Mouse (Mus musculus): ENCODE measurements around the gene Jph2. TPM values are rescaled to one million over a fixed set of nuclear protein-coding genes. Genes with fewer than 3 reads are reported as not detected.

The Jph2 gene
- total RNA-seq, 2 experiments from 2014 or later: 0.37 to 0.70 TPM

DNA sequence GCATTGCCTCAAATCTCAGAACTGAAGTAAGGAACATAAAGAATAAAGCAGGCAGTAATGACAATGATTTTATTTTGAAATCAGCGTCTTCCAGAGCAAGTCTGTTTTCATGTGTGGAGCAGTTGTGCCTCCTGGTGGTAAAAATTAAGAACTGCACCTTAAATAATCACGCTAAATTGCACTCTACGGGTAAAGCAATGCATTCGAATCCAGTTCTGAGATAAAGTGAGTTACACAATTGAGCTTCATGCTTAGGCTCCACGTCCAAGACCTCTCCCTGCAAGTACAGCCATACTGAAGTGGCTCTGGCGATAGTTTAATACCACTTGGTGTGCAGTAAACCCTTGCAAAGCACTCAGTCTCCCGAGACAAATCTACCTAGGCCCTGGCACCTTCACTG is 67.1 kb downstream of the Jph2 start:
- DNase-seq (ENCODE audit: extremely low spot score in 1 of 2, low spot score in 1 of 2): no peak

DNA sequence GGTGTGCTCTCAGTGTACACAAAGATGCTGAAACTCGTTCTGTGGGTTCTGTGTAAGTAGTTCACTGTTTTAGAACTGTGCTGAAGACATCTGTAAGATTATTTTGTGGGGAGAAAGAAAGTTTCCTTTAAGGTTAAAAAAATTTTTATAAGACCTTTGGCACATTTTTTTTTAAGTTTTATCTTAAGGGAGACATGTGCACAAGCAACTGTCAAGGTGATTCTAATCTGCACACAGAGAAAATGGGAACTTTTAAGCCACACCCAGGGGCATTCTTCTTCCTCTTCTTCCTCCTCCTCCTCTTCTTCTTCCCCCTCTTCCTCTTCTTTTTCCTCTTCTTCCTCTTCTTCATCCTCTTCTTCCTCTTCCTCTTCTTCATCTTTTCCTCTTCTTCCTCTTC is 74.6 kb downstream of the Jph2 start:
- DNase-seq (ENCODE audit: extremely low spot score in 1 of 2, low spot score in 1 of 2): no peak

DNA sequence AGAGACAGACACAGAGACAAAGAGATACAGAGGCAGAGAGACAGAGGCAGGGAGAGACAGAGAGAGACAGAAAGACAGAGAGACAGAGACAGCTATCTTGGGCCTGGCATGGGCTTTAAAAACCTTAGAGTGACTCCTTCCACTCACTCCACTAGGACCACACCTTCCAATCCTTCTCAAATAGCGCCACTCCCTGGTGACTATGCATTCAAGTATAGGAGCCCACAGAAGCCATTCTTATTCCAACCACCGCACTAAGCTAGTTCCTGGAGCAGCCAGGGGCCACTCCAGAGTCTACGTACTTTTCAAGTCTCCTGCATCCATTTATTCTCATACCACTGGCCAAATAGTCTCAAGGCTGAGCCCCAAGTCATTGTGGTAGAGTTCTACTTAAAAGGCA is 79.0 kb downstream of the Jph2 start:
- DNase-seq (ENCODE audit: extremely low spot score in 1 of 2, low spot score in 1 of 2): no peak

DNA sequence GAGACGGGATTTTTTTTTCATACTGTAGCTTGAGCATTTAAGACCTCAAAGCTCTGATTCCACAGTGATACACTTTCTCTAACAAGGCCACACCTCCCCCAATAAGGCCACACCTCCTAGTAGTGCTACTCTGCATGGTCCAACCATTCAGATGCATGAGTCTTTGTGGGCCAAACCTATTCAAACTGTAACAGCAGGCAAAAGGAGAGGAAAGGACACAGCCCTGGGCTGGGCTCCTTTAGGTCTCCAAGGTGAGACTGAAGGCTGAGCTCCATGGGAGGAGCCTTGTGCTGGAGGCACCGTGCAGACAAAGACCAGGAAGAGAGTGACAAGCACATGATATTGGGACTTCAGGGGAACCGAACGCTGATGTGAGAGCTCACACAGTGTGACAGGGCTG is 80.5 kb downstream of the Jph2 start:
- DNase-seq (ENCODE audit: extremely low spot score in 1 of 2, low spot score in 1 of 2): no peak

DNA sequence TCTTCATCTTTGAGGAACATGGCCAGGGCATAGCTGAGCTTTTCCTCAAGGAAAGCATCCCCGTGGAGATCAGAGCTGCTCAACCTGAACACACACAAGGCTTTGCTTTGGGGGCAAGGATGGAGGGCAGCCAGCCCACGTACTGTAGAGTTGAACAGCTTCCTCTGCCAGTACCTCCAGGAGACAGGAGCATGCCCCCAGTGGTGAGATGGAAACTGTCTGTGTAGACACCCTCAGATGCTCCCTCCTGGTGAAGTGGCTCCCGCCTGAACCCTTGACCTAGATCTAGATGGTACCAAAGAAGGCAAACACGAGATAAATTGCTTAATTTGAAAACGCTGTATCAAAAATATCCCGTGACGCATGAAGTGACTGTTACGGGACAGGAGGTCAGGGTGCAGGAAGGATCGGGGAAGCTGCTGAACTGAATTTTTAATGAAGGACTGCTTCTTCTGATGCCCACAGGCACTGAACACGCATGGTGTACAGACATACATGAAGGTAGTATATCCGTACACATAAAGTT is 87.6 kb downstream of the Jph2 start:
- no peak for DNase-seq (ENCODE audit: extremely low spot score in 1 of 2, low spot score in 1 of 2)

DNA sequence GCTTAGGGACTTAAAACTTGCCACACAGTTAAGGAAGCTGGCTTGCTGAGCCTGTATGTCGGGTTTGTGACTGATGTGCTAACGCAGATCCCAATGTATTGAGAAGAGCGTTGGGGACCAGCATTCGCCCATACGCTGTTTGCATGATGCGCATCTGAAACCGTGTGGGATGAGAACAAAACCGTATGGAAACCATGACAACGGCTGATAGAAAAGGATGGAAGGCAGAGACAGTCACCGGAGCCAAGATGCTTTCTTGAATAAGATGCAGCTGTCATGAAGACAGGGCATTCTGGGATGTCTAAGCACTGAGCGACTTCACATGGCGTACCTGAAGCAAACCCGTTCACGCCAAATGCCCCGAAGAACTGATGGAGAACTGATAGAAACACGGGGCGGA is 88.4 kb downstream of the Jph2 start:
- no peak for DNase-seq (ENCODE audit: extremely low spot score in 1 of 2, low spot score in 1 of 2)

DNA sequence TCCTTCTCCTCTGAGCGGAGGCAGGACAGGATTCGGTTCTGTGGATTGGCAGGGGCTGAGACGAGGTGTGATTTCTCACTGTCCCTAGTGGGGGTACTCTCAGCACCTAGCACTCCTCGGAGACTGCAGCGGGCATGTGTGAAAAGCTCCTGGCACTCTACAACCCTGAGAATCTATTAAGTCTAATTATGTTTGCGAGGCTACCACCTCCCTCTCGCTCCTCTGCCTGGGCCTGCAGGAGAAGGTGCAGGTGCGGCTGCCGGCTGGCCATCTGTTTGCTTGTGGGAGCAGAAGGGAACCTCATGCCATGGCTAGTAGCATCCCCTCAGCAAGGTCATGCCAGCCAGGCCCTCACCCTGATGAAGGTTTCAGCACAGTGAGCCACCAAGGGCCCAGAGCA is 94.8 kb downstream of the Jph2 start:
- DNase-seq (ENCODE audit: extremely low spot score in 1 of 2, low spot score in 1 of 2): no peak

DNA sequence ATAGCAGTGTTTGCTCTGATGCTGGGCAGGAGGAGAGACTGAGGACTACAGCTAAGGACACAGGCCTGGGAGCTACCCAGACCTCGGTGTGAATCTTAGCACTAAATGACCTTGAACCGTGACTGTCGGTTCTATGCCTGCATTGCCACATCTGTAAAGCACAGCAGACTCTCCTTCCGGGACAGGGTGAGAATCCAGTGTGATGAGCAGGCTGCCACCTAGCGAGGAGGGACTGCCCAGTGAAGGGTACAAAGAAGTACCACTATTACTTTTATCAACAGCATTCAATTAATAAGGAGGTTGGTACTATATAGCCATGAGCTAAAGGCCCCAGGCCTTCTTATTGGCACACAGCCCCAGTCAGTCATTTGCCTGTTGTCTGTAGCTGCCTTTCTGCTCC is 96.2 kb downstream of the Jph2 start:
- DNase-seq (ENCODE audit: extremely low spot score in 1 of 2, low spot score in 1 of 2): no peak

DNA sequence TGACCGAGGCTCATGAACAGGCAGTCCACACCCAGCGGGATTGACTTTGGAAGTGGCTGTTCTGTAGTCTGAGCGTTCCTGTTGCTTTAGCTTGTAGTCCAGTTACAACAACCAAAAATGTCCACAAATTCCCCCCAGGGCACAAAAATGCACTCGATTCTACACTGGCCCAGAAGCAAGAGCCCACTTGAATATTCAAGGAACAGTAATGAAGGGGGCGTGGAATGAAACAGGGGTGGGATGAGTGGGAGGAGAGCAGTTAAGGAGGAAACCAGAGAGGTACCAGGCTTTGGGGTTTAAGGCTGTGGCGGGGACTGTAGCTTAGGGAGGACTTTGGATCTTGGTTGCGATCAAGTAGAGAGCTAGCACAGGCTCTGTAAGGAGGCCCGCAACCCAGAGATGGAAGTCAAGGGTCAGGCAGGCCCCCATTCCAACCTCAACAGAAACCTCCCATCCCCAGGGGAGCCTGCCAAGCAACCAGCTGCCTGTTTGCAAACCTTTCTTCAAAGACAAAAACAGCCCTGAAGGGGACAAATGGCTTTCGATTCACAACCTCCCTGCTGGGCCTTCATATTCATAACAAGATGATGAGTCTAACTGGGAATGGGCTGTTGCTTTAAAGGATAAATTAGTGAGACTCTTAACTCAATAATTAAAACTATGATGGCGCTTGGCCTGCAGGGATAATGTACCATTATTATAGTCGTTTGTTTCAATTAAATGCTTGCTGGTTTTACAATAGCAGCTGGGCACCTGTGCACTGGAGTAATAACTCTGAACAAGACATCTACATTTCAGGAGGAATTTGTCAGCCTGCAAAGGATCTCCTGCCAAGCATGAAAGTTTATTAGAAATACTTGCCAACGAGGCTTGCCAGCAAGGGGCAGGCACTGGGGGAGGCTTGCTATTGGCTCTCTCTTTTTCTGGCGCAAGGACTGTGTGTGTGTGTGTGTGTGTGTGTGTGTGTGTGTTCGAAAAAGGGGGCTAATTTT is 97.4 kb downstream of the Jph2 start:
- DNase-seq (ENCODE audit: extremely low spot score in 1 of 2, low spot score in 1 of 2): no peak

DNA sequence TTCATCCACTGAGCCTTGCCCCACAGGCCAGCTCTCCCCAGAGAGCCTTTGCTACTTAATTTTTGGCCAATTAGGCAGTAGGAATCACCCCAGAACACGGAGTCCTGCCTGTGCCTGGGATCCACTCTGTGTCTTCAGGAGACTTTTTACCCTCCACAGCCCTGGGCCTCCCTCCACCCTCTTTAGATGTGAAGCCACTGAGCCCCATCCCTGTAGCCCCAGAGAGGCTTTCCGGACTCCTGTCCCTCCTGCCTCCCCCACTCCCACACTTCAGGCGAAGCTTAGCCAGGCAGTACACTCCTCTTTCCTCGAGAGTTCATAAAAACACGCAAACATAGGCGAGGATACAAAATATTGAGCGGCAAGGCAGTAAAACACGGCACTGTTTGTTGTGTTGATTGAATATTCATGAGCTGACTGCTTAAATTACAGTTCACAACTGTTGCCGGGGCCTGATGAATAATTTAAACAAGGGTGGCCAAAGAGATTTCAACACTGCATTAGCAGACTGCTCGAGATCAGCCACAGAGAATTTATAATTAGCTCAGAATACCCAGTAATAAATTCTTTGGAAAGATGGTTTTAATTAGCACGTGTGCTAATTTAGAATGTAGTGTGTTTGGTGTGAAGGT is 100.7 kb downstream of the Jph2 start:
- no peak for DNase-seq (ENCODE audit: extremely low spot score in 1 of 2, low spot score in 1 of 2)

DNA sequence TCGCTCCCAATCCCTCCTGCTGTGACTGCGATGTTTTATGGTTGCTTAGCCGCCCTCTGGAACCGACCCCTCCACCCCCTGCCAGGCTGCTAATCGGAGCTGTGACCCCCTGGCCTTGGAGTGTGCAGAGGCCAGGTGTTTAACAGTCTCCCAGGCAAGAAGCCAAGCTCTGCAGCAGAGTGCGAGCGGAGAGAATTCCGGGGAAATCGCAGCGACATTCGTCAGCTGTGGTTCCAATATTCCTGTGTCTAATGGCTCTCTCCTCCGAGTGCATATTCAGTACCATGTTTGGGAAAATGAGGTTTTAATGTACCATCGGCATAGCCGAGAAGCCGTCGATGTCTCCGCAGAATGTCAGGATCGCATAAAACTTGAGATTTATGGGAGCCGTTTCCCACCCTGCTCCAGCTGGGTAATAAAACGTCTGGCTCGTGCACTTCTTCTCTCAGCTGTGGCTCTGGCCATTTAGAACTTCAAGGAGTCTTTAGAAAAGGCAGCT is 108.9 kb downstream of the Jph2 start:
- DNase-seq (ENCODE audit: extremely low spot score in 1 of 2, low spot score in 1 of 2): no peak

Other genes starting within 250 kb of the Jph2 start
- gene Tox2, start 194.9 kb downstream of the Jph2 start, total RNA-seq (2021): 10 to 100 TPM; 23.5 to 24.3 TPM
- 10 to 100 TPM; 20.4 to 21.5 TPM for gene Oser1, start 26.7 kb upstream of the Jph2 start, total RNA-seq (2021)
- 10 to 100 TPM; 64.5 to 74.6 TPM for gene Gdap1l1, start 40.5 kb upstream of the Jph2 start, total RNA-seq (2021)
- 10 to 100 TPM; 17.6 to 20.8 TPM for gene Fitm2, start 74.6 kb upstream of the Jph2 start, total RNA-seq (2021)
- not detected for gene R3hdml, start 94.3 kb upstream of the Jph2 start, total RNA-seq (2021)
- gene Hnf4a, start 108.8 kb upstream of the Jph2 start, total RNA-seq (2021): not detected
- gene Ttpal, start 204.3 kb upstream of the Jph2 start, total RNA-seq (2021): 10 to 100 TPM; 47.9 to 61.3 TPM
- gene Serinc3, start 247.1 kb upstream of the Jph2 start, total RNA-seq (2021): 100 to 1,000 TPM; 191 to 207 TPM